Mouse (Mus musculus): Measurements from ENCODE around the gene Sox5. TPM values are rescaled to one million over a fixed set of nuclear protein-coding genes. Genes with fewer than 3 reads are reported as not detected.

Gene Sox5
- total RNA-seq, 2 experiments from 2014 or later: 0.10 TPM; not detected in 1

DNA sequence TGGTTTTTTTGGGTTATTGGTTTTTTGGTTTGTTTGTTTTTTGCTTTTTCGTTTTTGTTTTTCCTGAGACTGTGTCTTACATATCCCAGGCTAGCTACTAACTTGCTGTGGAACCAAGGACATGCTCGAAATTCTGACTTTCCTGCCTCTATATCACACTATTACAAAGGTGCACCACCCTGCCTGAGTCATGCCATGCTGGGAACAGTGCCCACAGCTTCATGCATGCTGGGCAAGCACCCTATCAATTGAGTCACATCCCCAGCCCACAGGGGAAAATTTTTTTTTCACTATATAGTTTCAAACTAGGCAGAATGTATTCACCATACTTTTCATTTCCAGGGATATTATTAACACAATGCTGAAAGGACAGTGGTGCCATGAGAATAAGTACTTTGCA is 8.8 kb downstream of the Sox5 start:
- peak; percentile 77 for ATAC-seq (replicated peaks; ENCODE audit: poor library complexity)

DNA sequence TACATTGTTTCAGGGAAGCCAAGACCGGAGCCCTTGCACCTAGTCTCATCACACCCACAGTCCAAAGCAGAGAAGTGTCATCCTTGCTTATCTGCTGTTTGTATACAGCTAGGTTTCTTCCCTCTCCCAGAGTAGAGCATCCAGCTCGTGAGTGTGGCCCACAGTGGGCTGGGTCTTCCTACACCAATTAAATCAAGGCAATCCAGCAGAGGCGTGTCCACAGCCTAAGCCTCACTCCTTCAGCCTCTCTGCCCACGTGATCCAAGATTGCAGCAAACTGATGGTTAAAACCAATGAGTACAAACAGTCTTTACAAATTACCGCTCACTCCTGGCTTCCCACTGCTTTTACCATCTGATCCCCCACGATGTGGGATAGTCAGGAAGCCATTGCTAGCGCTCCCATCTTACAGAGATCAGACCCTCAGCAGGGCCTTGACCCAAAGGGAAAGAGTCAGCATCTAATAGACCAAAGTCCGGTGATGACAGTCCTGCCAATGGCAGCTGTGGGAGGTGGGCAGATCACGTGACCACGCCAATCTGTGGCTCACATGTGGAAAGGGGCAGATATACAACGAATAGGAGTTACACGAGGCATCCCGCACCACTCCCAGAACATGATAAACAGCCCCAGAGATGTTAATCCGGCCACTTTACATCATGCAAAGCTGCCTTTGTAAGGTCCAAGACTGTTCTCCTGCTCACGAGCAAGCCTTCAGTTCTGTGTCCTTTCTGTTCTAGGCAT is 9.4 kb downstream of the Sox5 start:
- ATAC-seq (replicated peaks; ENCODE audit: poor library complexity): peak; percentile 78

DNA sequence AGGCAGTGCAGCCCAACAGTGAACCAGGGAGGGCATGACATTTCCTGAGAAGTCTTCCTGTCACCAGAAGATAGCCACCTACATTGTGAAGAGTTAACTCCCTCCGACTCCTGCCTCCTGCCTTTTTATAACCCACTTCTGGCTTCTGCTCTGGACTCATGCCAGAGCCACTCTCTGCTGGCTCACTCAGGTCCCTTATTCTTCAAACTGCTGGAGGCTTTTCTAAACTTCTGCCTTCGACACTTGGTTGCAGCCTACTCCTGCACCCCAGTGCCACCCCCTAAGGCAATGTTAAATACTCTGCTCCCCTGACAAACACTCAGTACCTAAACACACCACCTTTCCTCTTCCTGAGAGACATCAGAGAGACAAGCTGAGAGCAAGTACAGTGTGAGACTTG is 12.7 kb downstream of the Sox5 start:
- no peak for ATAC-seq (replicated peaks; ENCODE audit: poor library complexity)

DNA sequence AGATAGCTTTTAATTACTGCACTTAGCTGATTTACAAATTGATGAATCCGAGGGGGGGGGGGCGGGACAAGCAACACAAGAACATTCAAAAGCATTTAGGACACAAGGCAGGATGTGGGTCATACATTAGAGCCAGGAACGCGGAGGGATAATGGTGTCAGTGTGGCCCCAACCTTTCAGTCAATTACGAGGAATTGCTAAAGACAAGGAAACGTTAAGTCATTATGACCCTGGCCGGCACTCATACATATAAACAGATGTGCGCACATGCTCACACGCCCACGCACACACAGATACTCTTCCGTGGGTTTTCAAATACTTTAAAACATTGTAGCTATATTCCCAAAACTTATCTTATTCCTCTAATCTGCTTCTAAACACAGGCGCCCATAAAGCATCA is 19.9 kb downstream of the Sox5 start:
- no peak for ATAC-seq (replicated peaks; ENCODE audit: poor library complexity)

DNA sequence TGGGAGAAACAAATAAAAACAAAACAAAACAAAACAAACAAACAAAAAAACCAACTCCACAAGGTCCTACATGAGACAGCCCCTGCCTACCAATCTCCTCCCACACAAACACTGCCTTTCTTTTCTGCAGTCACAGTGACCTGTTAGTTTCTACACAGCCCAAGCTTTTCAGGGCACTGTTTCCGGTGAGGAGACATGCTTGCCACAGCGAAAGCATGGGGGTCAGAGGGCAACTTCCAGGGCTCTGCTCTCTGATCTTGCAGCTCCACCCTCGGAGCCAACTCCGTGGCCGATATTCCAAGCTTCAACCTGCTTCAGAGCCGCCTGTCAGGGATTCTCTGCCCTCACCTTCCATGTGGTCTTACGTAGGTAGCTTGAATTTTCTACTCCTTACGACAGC is 22.6 kb downstream of the Sox5 start:
- ATAC-seq (replicated peaks; ENCODE audit: poor library complexity): no peak

DNA sequence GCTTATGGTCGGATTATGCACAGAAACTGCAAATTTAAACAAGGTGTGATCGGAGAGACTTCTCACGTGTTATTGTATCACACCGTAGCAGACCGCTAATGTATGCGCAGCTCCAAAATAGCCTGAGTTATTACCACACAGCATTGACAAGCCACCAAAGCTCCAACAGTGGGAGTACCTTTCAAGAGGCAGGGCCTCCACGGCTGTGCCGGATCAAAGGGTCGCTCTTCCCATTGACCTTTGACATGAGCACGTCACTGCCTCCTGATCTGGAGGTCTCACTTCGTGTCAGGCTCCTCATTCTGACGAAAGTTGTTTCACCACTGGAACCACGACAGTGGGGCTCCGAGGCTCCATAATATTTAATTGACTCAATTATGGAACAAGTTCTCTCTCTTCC is 24.4 kb downstream of the Sox5 start:
- no peak for ATAC-seq (replicated peaks; ENCODE audit: poor library complexity)

DNA sequence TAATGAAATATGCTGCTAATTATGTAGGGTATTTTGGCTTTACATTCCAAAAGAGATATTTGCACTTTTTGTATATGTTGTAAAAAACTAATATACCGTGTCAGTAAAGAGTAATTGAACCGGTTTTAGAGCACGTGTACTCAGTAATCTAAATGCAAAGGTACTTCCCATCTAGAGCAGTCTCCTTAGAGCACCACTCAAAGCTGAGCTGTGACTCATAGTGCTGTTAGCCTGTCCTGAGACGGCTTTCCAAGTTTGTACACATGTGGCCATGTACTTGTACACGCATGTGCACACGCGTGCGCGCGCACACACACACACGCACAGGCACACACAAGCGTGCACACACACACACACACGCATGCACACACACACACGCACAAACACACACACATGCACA is 25.3 kb downstream of the Sox5 start:
- ATAC-seq (replicated peaks; ENCODE audit: poor library complexity): no peak

DNA sequence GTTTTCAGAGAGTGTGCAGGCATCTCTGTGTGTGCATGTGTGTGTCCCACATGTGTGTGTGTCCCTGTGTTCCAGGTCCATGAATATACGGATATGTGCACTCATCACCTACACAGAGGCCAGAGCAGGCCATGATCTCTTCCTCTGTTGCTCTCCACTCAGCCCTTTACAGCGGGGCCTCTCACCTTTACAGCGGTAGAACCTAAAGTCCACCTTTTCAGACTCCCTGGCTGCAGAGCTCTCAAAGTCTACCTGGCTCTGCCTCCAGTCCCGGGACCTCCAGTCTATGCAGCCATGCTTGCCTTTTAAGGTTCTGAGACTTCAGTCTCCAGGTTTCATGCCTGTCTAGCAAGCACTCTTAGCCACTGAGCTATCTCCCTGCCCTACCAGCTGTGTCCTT is 26.5 kb downstream of the Sox5 start:
- ATAC-seq (replicated peaks; ENCODE audit: poor library complexity): no peak

DNA sequence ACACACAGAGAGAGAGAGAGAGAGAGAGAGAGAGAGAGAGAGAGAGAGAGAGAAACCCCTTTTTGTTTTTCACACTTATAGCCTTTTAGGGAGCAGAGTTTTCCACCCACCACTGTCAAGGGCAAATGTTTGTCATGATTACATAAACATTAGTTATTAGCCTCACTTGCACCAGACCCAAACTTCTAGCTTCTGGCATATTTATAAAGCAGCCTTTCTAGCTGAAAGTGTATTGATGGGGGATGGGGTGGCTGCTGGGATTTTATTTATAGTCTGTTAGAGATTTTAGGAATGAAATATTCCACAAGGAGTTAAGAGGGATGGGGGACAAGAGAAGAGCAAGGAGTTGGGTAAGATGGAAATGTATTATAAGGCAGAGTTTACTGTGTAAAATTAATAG is 27.4 kb downstream of the Sox5 start:
- ATAC-seq (replicated peaks; ENCODE audit: poor library complexity): no peak

DNA sequence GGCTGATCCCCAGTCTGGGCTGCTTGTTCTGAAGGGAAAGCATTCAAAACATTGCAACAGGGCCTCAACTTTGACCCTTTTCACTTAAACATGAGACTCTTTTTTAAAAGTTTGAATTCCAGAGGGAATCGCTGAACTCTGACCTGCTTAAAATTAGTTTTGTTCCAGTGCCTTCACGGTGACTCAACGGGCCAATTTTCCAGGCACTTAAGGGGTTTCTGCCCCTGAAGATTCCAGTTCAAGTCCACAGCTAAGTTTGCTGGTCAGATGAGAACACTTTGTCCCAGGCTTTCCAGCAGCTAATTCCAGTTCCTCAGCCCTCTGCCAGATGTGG is 27.8 kb downstream of the Sox5 start:
- ATAC-seq (replicated peaks; ENCODE audit: poor library complexity): no peak

DNA sequence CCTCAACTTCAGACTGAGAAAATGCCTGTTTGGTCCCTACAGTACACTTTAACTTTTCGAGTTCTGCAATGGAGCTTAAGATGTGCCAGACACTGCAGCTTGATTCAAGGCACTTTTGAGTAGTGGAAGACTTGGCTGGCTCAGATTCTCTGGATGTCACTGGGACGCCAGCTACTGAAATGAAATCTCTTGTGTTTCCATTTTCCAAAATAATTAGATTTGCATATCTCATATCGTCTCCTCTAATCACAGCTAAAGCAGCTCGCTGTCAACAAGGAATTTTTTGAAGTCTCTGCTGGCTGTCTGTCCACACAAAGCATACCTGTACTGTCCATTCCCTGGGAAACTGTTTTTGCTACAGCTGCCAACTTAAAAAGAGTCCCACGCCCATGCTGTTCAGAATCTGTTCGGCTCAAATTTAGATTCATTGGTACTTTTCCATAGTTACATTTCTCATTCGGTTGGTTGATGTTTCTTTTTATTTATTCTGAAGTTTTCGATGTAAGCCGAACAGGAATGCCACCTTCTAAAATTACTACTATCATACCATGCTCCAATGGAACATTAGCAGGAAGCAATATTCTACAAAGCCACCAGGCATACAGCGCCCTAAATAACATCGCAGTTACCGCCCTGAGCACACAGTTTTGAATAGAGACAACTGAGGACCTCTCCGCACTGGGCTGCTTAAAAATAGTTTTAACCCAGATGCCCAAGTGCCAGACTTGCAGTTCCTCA is 28.4 kb downstream of the Sox5 start:
- ATAC-seq (replicated peaks; ENCODE audit: poor library complexity): no peak

DNA sequence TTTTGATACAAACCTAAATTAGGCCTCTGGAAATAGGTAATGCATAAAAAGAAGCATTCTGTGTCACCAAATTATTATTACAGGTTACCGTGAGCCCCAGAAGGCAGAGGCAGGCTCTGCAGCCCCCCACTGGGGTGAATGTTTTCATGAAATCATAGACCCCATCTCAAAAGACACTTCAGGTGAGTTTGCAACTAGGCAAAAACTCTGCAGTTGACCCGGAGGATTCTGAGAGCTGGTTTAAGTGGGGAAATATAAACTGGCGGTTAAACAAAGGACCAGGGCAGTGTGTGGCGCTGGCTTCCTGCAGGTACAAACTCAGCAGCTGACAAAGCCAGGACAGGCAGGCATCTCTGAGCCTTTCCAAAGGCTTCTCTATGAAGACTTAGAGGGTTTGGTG is 30.2 kb downstream of the Sox5 start:
- ATAC-seq (replicated peaks; ENCODE audit: poor library complexity): no peak

DNA sequence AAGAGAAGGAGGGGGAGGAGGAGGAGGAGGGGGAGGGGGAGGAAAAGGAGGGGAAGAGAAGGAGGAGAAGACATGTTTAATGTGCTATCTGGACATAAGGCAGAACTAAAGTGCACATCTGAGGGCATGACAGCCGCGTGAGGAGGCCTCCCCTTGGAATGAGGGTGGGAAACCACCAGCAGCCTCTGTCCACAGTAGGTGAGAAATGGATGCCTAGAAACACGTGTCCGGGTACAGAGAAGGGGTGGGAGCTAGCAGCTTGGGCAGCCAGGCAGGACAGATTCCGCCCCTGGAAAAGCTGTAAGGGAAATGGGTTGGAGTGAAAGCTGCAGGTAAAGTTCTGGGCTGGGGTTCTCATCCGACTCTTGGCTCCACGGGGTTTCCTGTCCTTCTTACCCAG is 31.6 kb downstream of the Sox5 start:
- ATAC-seq (replicated peaks; ENCODE audit: poor library complexity): no peak

DNA sequence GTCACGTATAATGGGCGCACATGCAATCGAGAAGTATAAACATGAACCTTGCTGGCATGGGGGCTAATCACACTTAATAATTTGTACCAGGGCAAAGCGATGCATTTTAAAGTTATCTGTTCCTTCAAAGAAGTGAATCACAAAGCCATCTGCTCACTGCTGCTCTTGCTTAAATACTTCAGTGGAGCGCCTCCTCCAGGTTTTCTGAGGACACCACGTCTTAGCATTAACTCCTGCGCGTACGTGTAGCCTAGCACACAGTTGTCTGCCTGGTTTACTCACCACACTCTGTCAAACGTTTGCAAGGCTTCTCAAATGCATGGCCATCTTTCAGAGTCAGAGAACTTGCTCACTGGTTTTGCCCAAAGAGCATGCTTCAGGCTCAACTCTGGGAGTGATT is 35.3 kb downstream of the Sox5 start:
- ATAC-seq (replicated peaks; ENCODE audit: poor library complexity): no peak

DNA sequence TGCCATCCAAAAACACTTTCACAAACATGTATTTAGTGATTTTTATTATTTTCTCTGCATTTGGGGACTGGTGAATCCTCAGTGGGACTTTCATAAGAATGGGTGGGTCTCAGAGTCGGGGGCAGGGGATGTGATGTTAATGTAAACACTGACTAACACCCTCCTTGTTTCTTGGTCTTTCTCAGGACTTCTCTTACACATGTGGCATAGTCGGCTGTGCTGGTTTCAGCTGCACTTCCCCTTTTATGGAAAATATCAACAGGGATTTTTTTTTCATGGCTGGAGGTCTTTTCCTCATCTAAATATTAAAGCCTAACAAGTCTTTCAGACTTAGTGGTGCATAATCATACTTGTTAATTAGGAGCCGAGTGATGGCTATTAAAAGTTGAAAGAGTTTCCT is 39.2 kb downstream of the Sox5 start:
- ATAC-seq (replicated peaks; ENCODE audit: poor library complexity): peak; percentile 59

DNA sequence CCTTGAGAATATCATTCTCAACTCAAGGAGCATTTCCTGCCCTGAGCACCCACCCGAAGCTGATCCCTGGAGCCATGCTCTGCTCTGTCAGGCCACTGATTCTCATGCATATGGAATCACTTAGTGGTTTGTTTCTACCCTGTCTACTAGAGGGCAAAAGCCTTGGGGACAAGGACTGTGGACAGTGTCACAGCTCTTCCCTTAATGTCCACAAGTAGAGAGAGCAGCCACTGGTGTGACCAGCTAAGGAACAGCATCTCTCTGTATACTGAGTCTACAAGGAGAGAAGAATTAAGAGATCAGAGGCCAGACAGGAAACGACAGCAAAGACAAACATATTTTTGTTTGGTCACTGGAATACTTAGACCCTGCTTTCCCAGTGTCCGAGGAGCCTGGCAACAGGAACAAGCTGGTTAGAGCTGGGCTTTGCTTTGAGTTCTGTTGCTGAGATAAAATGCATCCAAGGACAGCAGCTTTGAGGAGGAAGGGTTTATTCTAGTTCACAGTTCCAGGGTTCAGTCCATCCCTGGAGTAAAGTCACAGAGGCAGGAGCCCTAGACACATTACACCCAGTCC is 40.6 kb downstream of the Sox5 start:
- ATAC-seq (replicated peaks; ENCODE audit: poor library complexity): no peak

DNA sequence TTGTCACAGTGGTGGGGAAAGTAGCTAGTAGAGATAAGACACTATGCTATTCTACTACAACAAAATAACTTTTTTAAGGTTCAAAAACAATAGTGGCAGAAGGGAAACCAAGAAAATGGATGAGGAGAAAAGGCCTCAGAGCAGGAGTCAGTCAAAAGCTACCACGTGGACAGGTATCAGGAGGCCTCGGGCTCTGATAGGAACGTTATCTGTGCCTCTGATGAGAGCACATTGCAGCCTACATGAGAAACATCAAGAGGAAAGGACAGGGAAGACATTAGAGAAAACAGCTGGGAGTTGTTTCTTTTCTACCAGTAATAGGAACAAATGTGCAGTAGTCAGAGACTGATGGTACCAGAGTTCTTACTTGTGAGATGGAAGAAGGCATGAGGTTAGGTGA is 41.4 kb downstream of the Sox5 start:
- peak; percentile 13; the same call in 1 of the 2 replicates for ATAC-seq (replicated peaks; ENCODE audit: poor library complexity)

DNA sequence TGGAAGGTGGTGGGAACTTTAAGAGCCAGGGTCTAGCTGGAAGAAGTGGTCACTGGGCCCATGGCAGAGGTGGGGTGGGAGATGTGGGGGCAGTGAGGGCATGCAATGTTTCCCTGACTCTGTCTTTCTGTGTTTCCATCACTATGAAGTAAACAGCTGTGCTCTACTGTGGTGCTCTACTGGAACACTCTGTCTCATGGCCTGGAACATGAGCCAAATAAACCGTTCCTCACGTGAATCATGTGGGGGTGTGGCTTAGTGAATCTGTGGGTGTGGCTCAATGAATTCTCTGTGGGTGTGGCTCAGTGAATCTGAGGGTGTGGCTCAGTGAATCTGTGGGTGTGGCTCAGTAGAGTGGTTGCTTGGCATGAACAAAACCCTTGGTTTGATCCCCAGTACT is 42.0 kb downstream of the Sox5 start:
- peak; percentile 81 for ATAC-seq (replicated peaks; ENCODE audit: poor library complexity)

DNA sequence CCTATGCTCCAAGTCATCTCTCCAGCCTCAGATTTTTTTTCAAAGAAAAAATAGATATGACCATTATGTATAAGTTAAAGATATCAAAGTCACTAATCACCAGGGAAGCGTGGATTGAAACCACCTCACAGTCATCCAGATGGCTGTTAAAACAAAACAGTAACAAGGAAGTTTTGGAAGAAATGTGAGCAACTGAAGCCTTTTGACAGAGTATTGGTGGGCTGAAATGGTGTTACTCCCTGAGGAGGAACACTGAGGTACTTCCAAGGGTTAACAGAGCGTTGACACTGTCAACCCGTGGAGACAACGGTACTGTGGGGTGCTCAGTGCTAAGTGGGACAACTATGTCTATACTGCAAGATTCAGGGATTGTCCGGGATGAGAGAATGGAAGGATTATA is 44.0 kb downstream of the Sox5 start:
- no peak for ATAC-seq (replicated peaks; ENCODE audit: poor library complexity)

DNA sequence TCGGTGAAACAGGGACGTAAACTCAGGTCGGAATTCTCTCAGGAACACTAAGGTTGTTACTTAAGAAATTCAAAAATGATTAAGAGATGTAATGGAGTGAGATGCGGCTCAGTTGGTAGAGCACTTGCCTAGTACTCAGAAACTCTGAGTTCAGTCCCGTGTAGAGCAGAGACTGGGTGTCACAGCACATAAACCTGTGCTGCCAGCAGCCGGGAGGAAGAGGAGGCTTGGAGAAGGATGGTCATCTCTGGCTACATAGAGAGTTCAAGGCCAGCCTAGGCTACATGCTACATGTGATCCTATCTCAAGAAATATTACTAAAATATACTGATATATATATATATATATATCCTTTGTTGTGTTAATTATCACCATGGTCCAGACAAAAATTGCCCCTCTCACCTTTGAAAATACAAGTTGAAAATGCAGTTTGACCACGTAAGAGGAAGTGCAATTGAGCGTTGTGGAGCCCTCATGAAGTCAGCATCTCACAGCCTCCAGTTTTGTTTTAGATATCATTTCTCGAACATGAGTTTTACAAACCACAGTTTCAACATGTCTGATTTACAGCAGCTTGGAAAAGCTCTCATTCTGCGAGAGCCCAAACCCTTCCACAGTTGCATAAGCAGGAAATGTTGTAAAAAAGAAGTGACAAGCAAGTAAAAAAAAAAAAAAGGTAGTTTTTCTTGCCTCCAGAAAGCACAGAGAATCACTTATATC is 50.4 kb downstream of the Sox5 start:
- ATAC-seq (replicated peaks; ENCODE audit: poor library complexity): peak; percentile 87

DNA sequence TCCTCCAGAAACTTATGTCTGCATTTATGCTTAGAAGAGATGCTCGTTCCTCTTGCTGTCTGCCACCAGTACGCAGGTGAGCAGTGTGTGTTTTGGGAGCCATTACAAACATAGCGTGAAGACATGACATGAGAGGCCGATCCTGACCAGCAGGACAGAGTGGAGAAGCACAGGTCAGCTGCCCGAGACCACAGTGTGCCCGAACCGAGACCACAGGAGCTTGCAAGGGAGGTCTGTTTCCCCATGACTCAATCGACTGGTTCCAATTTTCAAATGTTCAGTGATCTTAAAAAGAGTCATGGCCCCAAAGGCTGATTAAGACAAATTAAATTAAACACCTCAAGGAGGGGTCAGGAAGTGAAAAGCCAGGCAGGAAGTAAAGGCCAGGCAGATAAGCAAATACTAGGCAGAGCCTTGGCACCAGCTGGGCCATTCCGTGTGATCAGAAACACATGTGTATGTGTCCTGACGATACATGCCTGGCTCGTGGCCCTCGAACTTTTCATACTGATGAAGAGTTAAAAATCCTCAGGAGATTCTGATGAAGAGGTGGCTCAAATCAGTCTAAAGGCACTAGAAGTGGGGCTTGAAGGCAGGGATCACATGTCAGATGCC is 58.1 kb downstream of the Sox5 start:
- peak; percentile 90 for ATAC-seq (replicated peaks; ENCODE audit: poor library complexity)
